Mouse (Mus musculus) cerebellum, adult 2 months (tissue): ENCODE results near the gene Mgat1. TPM values are rescaled to one million over a fixed set of nuclear protein-coding genes. Genes with fewer than 3 reads are reported as not detected.

Experiments
- DNase-seq, 2 experiments: peaks; one replicate each; pipeline ENCODE4 v3.0.0; 2021
- H3K27ac ChIP-seq: fragments of 200-500 bp; 2 replicates; pipeline ENCODE4 v1.5.1; 2012; ENCODE audit warnings: low read length, control low read depth, inconsistent platforms; ENCODE audit not compliant: insufficient read depth
- H3K27me3 ChIP-seq: fragments of 200-500 bp; 2 replicates; pipeline ENCODE4 v1.6.1; 2012; ENCODE audit warnings: inconsistent platforms, mild to moderate bottlenecking, low read length, moderate library complexity; ENCODE audit not compliant: control insufficient read depth, insufficient read depth
- H3K4me1 ChIP-seq: fragments of 200-500 bp; 2 replicates; pipeline ENCODE4 v1.6.1; 2011; ENCODE audit warnings: low read length; ENCODE audit not compliant: control insufficient read depth, insufficient read depth
- H3K4me3 ChIP-seq: fragments of 200-500 bp; replicated peaks from 2 replicates; pipeline ENCODE3; 2011; ENCODE audit warnings: mild to moderate bottlenecking, low read depth, low read length, control low read depth; ENCODE audit not compliant: insufficient read depth
- CTCF ChIP-seq: fragments of 200-500 bp; IDR thresholded peaks from 2 replicates; pipeline ENCODE4 v1.5.1; 2011; ENCODE audit warnings: low read depth, mild to moderate bottlenecking, control low read depth, low read length, moderate library complexity, borderline replicate concordance; ENCODE audit not compliant: insufficient read depth
- POLR2A ChIP-seq: fragments of 200-500 bp; IDR thresholded peaks from 2 replicates; pipeline ENCODE4 v1.6.1; 2011; ENCODE audit warnings: low read length, control low read depth, borderline replicate concordance; ENCODE audit not compliant: insufficient read depth
- WGBS: fragments of 180-500 bp; shearing (Covaris S2); methylation state at CpG from one replicate; pipeline ENCODE4 v1.1.7; 2018; 5-methylcytosine and 5-hydroxymethylcytosine counted together
- polyA plus RNA-seq: library from polyadenylated mRNA; depleted of rRNA; stranded (reverse); fragments of >200 nt; gene quantifications from 2 replicates; pipeline ENCODE4 v1.2.3, GENCODE M21; 2012

Gene Mgat1
- polyA plus RNA-seq, 1 experiment, result 61.2 TPM

- no peak for DNase-seq
- no peak overlapping the region for H3K4me3 ChIP-seq
- 76% methylated on average over 3 of the region's 3 CpGs for WGBS
- no peaks in the 10 kb centered on the region for H3K27me3 ChIP-seq
- no peaks in the 10 kb centered on the region for H3K4me1 ChIP-seq
- no peak for TF ChIP-seq CTCF
- no peak for TF ChIP-seq POLR2A
- H3K27ac ChIP-seq, result no peak overlapping the region
These were observed 11.2 kb upstream of the Mgat1 start for GRCm38 (mm10) chr11:49232781-49233180.

GRCm38 (mm10) chr11:49235459-49236207, 8.4 kb upstream of the Mgat1 start:
- H3K4me1 ChIP-seq, result no peaks in the 10 kb centered on the region
- DNase-seq, result no peak
- 63% methylated on average over 3 of the region's 3 CpGs for WGBS
- TF ChIP-seq CTCF (no peak), POLR2A (no peak)
- no peak overlapping the region for H3K4me3 ChIP-seq
- H3K27ac ChIP-seq, result no peak overlapping the region
- H3K27me3 ChIP-seq, result no peaks in the 10 kb centered on the region

- WGBS, result 70% methylated on average over 1 of the region's 1 CpGs
- H3K27me3 ChIP-seq, result no peaks in the 10 kb centered on the region
- no peak for TF ChIP-seq POLR2A
- no peak for TF ChIP-seq CTCF
- H3K4me3 ChIP-seq, result no peak overlapping the region
- no peak for DNase-seq
- no peaks in the 10 kb centered on the region for H3K4me1 ChIP-seq
- no peak overlapping the region for H3K27ac ChIP-seq
These were observed 7.1 kb upstream of the Mgat1 start for GRCm38 (mm10) chr11:49236891-49237290.

- 84% methylated on average over 2 of the region's 2 CpGs for WGBS
- Histone ChIP-seq H3K27ac (no peak overlapping the region), H3K4me1 (no peaks in the 10 kb centered on the region), H3K4me3 (no peak overlapping the region), H3K27me3 (no peaks in the 10 kb centered on the region)
- no peak for DNase-seq
- TF ChIP-seq POLR2A, result no peak
- no peak for TF ChIP-seq CTCF
These were observed 6.5 kb upstream of the Mgat1 start for GRCm38 (mm10) chr11:49237532-49237931.

- Histone ChIP-seq H3K4me1 (peaks cover 4% of the 10 kb centered on the region; the same call in 1 of the 2 replicates), H3K27ac (no peak overlapping the region), H3K27me3 (no peaks in the 10 kb centered on the region), H3K4me3 (no peak overlapping the region)
- 92% methylated on average over 1 of the region's 1 CpGs for WGBS
- TF ChIP-seq POLR2A (no peak), CTCF (no peak)
- DNase-seq, result no peak
These were observed 3.7 kb upstream of the Mgat1 start for GRCm38 (mm10) chr11:49240310-49240709.

GRCm38 (mm10) chr11:49240874-49241273, 3.1 kb upstream of the Mgat1 start:
- WGBS, result 84% methylated on average over 4 of the region's 4 CpGs
- TF ChIP-seq CTCF (no peak), POLR2A (no peak)

GRCm38 (mm10) chr11:49241471-49241870, 2.5 kb upstream of the Mgat1 start:
- DNase-seq, result no peak
- H3K27ac ChIP-seq, result no peak overlapping the region
- no peak overlapping the region for H3K4me3 ChIP-seq
- 64% methylated on average over 1 of the region's 1 CpGs for WGBS
- peaks cover 4% of the 10 kb centered on the region; the same call in 1 of the 2 replicates for H3K4me1 ChIP-seq
- H3K27me3 ChIP-seq, result no peaks in the 10 kb centered on the region
- TF ChIP-seq POLR2A, result no peak
- no peak for TF ChIP-seq CTCF

More at GRCm38 (mm10) chr11:49240874-49241273, 3.1 kb upstream of the Mgat1 start:
- no peaks in the 10 kb centered on the region for H3K27me3 ChIP-seq
- DNase-seq, result no peak
- H3K4me3 ChIP-seq, result no peak overlapping the region
- no peak overlapping the region for H3K27ac ChIP-seq
- H3K4me1 ChIP-seq, result peaks cover 4% of the 10 kb centered on the region; the same call in 1 of the 2 replicates
